Mouse (Mus musculus) thymus, adult 2 months (tissue): ENCODE data around the gene Maml2. TPM values are rescaled to one million over a fixed set of nuclear protein-coding genes. Genes with fewer than 3 reads are reported as not detected.

Source experiments
- DNase-seq: peaks from one replicate; pipeline ENCODE4 v3.0.0; 2021
- H3K27ac ChIP-seq: fragments of 200-500 bp; 2 replicates; pipeline ENCODE4 v1.5.1; 2012; ENCODE audit warnings: low read length, control low read depth; ENCODE audit not compliant: control insufficient read depth, insufficient read depth
- H3K27me3 ChIP-seq: fragments of 200-500 bp; 2 replicates; pipeline ENCODE4 v1.6.1; 2012; ENCODE audit warnings: mild to moderate bottlenecking, low read length, moderate library complexity, mixed read lengths; ENCODE audit not compliant: control insufficient read depth, insufficient read depth
- H3K36me3 ChIP-seq: fragments of 200-500 bp; 2 replicates; pipeline ENCODE4 v1.6.1; 2012; ENCODE audit warnings: mild to moderate bottlenecking, low read length, moderate library complexity; ENCODE audit not compliant: control insufficient read depth, insufficient read depth
- H3K4me1 ChIP-seq: fragments of 200-500 bp; replicated peaks from 2 replicates; pipeline ENCODE4 v1.6.1; 2012; ENCODE audit warnings: low read length; ENCODE audit not compliant: control insufficient read depth, insufficient read depth
- H3K4me3 ChIP-seq: fragments of 200-500 bp; 2 replicates; pipeline ENCODE4 v1.5.1; 2012; ENCODE audit warnings: mild to moderate bottlenecking, low read length, control low read depth, moderate library complexity; ENCODE audit not compliant: control insufficient read depth, insufficient read depth
- CTCF ChIP-seq: fragments of 200-500 bp; IDR thresholded peaks from 2 replicates; pipeline ENCODE4 v1.5.1; 2012; ENCODE audit warnings: mild to moderate bottlenecking, control low read depth, low read length, moderate library complexity, borderline replicate concordance; ENCODE audit not compliant: control insufficient read depth, poor library complexity, insufficient read depth; ENCODE audit errors: extremely low read depth
- POLR2A ChIP-seq: fragments of 200-500 bp; IDR thresholded peaks from 2 replicates; pipeline ENCODE4 v1.6.1; 2012; ENCODE audit warnings: mild to moderate bottlenecking, low read length, control low read depth, moderate library complexity; ENCODE audit not compliant: control insufficient read depth, poor library complexity, insufficient read depth; ENCODE audit errors: extremely low read depth
- WGBS: fragments of 180-500 bp; shearing (Covaris S2); methylation state at CpG from one replicate; pipeline ENCODE4 v1.1.7; 2018; 5-methylcytosine and 5-hydroxymethylcytosine counted together
- polyA plus RNA-seq: library from polyadenylated mRNA; depleted of rRNA; stranded (reverse); fragments of >200 nt; gene quantifications from 2 replicates; pipeline ENCODE4 v1.2.3, GENCODE M21; 2012

The Maml2 gene
- polyA plus RNA-seq, 1 experiment: 12.9 TPM

DNA sequence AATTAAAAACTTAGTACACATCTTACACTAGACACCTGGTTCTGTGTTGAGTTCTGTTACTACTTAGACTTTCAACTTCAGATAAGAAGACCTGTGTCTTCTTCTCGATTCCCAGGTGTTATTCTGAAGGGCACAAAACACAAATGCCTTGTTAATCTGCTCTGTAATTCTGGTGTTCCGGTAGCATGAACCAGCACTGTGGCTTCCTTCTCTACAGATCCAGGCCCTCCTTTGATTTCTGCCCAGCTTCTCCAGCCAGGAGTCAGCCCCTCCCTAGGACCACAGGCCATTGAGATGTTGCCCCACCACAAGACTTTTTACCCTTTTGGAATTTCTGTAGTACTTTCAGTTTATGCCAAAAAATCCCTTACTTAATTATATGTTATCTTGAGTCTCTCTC lies 196.0 kb downstream of the Maml2 start:
- Histone ChIP-seq H3K4me1 (no peaks in the 10 kb centered on the region), H3K27ac (no peak overlapping the region), H3K27me3 (no peaks in the 10 kb centered on the region), H3K36me3 (no peaks in the 10 kb centered on the region), H3K4me3 (no peak overlapping the region)
- WGBS: 90% methylated on average over 2 of the region's 2 CpGs
- TF ChIP-seq CTCF: no peak
- TF ChIP-seq POLR2A: no peak
- DNase-seq: no peak

DNA sequence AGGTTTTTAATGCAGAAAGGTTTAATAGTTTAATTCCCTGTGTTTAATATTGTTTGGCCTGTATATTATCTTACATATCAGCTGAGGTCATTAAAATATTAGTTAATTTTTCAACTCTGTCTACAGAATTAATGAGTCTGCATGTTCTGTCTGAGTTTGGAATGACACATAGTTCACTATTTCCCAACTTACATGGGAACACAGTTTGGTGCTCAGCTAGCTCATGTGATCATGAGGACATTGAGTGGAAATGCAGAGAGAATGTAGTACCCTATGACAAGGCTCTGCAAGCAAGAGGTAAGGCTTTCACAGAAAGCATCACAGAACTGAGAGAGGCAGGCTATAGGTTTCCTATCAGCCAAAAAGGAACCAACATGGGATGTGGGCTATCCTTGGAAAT lies 197.8 kb downstream of the Maml2 start:
- no peak overlapping the region for H3K27ac ChIP-seq
- no peak overlapping the region for H3K4me3 ChIP-seq
- H3K36me3 ChIP-seq: no peaks in the 10 kb centered on the region
- DNase-seq: no peak
- no peak for TF ChIP-seq POLR2A
- no peaks in the 10 kb centered on the region for H3K4me1 ChIP-seq
- H3K27me3 ChIP-seq: no peaks in the 10 kb centered on the region

DNA sequence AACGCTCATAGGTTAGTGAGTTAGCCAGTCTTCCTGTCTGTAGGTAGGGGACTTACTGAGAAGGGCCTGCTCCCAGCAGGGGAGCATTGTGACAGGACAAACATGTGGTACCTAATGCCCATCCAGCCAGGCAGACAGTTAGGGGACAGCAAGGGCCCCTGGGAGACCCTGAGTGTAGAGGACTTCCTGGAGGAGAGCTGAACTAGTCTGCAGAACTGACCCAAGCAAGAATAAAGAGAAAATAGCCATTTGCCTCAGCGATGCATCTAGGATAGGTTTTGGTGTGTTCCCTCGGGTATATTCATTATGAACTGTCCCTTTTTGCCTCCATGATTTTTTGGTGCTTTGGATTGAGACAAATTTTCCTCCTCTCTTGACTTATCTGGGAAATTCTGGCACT lies 199.3 kb downstream of the Maml2 start:
- H3K4me3 ChIP-seq: no peak overlapping the region
- no peaks in the 10 kb centered on the region for H3K4me1 ChIP-seq
- H3K27ac ChIP-seq: no peak overlapping the region
- TF ChIP-seq CTCF (no peak), POLR2A (no peak)
- WGBS: 91% methylated on average over 3 of the region's 3 CpGs
- H3K27me3 ChIP-seq: no peaks in the 10 kb centered on the region
- no peaks in the 10 kb centered on the region for H3K36me3 ChIP-seq
- DNase-seq: no peak

DNA sequence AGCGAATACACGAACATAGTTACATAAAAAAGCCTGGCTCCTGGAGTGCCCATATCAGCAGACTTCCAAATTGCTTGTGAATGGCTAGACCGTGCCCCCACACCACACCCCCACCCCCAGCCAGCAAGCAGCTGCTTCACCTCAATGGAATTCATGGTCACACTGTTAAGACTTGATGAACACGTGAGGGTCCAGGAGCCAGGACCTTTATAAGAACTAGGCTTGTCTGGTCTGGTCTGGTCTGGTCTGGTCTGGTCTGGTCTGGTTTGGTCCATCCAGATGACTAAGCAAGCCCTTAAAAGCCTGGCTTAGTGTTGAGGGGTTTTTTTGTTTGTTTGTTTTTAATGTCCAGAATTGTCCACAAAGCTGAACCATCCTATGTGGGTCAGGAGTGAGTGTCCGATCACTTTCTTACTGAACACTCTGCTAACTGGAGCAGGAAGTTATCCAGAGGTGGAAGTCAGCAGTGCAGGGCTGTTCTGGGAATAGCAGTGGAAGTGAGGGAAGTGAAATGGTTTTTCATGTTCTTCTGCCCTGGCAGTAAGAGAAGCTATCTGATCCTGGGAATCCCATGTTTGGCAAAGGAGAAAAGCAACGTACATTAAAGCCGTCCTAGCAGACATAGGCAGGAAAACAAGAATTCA lies 200.1 kb downstream of the Maml2 start:
- H3K36me3 ChIP-seq: no peaks in the 10 kb centered on the region
- H3K27me3 ChIP-seq: no peaks in the 10 kb centered on the region
- no peak overlapping the region for H3K27ac ChIP-seq
- 95% methylated on average over 7 of the region's 7 CpGs for WGBS
- H3K4me1 ChIP-seq: no peaks in the 10 kb centered on the region
- no peak for DNase-seq
- H3K4me3 ChIP-seq: no peak overlapping the region
- no peak for TF ChIP-seq POLR2A
- TF ChIP-seq CTCF: no peak

DNA sequence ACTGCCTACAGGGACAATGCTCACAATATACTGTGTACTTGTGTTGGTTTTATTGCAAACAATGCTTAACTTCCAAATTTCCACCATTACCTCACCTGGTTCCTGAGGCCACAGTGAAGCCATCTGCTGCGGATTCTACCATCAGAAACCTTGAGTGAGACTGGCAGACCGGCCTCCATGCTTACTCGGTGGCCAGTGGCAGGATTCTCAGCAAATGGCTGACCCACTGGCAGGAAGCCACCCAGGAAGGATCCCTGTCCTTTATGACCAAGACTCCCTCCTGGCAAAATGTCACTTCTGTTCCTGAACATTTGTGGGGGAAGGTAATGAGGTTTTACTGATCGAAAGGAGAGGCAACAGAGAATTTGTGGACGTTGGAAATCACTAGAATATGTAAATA lies 202.3 kb downstream of the Maml2 start:
- no peaks in the 10 kb centered on the region for H3K4me1 ChIP-seq
- no peaks in the 10 kb centered on the region for H3K27me3 ChIP-seq
- no peak for TF ChIP-seq POLR2A
- TF ChIP-seq CTCF: no peak
- no peak for DNase-seq
- no peaks in the 10 kb centered on the region for H3K36me3 ChIP-seq
- WGBS: 94% methylated on average over 5 of the region's 5 CpGs
- no peak overlapping the region for H3K4me3 ChIP-seq
- no peak overlapping the region for H3K27ac ChIP-seq

DNA sequence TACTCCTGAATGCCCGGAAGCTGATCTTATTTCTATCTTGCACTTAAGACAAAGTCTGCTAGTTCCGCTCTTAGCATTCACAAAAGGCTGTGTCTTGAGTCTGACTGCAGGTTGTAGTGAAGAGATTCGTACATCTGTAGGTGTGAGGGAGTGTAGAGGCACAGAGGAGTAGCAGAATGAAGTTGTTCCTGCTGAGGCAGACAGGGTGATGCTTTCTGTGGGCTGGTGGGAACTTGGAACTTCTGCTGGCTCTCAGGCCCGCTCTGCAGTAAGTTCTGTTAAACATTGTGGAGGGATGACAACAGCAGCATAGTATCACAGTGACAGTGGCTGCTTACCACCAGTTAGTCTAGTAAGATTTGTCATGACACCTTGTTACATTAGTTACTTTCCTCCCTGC lies 207.3 kb downstream of the Maml2 start:
- TF ChIP-seq POLR2A (no peak), CTCF (no peak)
- peaks cover 4% of the 10 kb centered on the region for H3K4me1 ChIP-seq
- no peak overlapping the region for H3K27ac ChIP-seq
- no peaks in the 10 kb centered on the region for H3K27me3 ChIP-seq
- no peaks in the 10 kb centered on the region for H3K36me3 ChIP-seq
- H3K4me3 ChIP-seq: no peak overlapping the region
- no peak for DNase-seq
- 96% methylated on average over 4 of the region's 4 CpGs for WGBS
